Mouse (Mus musculus) midbrain, embryonic 14.5 days (tissue): ENCODE measurements around the gene Mblac2. TPM values are rescaled to one million over a fixed set of nuclear protein-coding genes. Genes with fewer than 3 reads are reported as not detected.

Source experiments
- ATAC-seq: fragments of 200-750 bp; cut with Nextera tagmentation; 2 replicates; pipeline ENCODE4 v1.8.0; 2017; ENCODE audit warnings: moderate number of reproducible peaks, moderate library complexity; ENCODE audit not compliant: low FRiP score, low TSS enrichment
- DNase-seq: peaks from one replicate; pipeline ENCODE4 v3.0.0-alpha.2; 2015
- H3K27ac ChIP-seq: fragments of 300-500 bp; sonication (generic); replicated peaks from 2 replicates; pipeline ENCODE4 v1.5.1; 2014; ENCODE audit warnings: mild to moderate bottlenecking, low read depth, low read length, moderate library complexity
- H3K27me3 ChIP-seq: fragments of 300-500 bp; sonication (generic); 2 replicates; pipeline ENCODE4 v1.6.1; 2014; ENCODE audit warnings: low read length, control low read depth, mixed read lengths; ENCODE audit not compliant: control insufficient read depth, insufficient read depth
- H3K36me3 ChIP-seq: fragments of 300-500 bp; sonication (generic); 2 replicates; pipeline ENCODE4 v1.6.1; 2014; ENCODE audit warnings: low read length, control low read depth; ENCODE audit not compliant: control insufficient read depth, insufficient read depth
- H3K4me1 ChIP-seq: fragments of 300-500 bp; sonication (generic); 2 replicates; pipeline ENCODE4 v1.6.1; 2014; ENCODE audit warnings: mild to moderate bottlenecking, antibody characterized with exemption, low read length, control low read depth; ENCODE audit not compliant: control insufficient read depth, insufficient read depth
- H3K4me2 ChIP-seq: fragments of 300-500 bp; sonication (generic); 2 replicates; pipeline ENCODE4 v1.6.1; 2014; ENCODE audit warnings: mild to moderate bottlenecking, low read length, moderate library complexity
- H3K4me3 ChIP-seq: fragments of 300-500 bp; sonication (generic); replicated peaks from 2 replicates; pipeline ENCODE4 v1.5.1; 2014; ENCODE audit warnings: low read depth, low read length
- H3K9ac ChIP-seq: fragments of 300-500 bp; sonication (generic); replicated peaks from 2 replicates; pipeline ENCODE4 v1.6.1; 2014; ENCODE audit warnings: mild to moderate bottlenecking, low read length, moderate library complexity
- H3K9me3 ChIP-seq: fragments of 300-500 bp; sonication (generic); 2 replicates; pipeline ENCODE4 v1.6.1; 2016; ENCODE audit warnings: low read length, control low read depth, mixed read lengths; ENCODE audit not compliant: control insufficient read depth
- WGBS: fragments of 180-500 bp; shearing (Covaris S2); extraction: QIAGEN DNeasy Blood & Tissue Kit; methylation state at CpG from one replicate; pipeline ENCODE4 v1.1.7; 2014; 5-methylcytosine and 5-hydroxymethylcytosine counted together
- polyA plus RNA-seq: library from polyadenylated mRNA; unstranded; fragments of >200 nt; fragmentation: Nextera tagmentation; extraction: Ambion mirVana; gene quantifications from 2 replicates; pipeline ENCODE4 v1.2.1, GENCODE M21; 2014

Mblac2 gene
- polyA plus RNA-seq, 1 experiment from 2014 or later: 34.1 TPM

GRCm38 (mm10) chr13:81689587-81689986 is 21.6 kb upstream of the Mblac2 start:
- WGBS: 95% methylated on average over 3 of the region's 3 CpGs
- H3K4me3 ChIP-seq: no peak overlapping the region
- no peaks in the 10 kb centered on the region for H3K9me3 ChIP-seq
- ATAC-seq (no peak; the same call in 1 of the 2 replicates), DNase-seq (no peak)
- no peaks in the 10 kb centered on the region for H3K4me1 ChIP-seq
- H3K27me3 ChIP-seq: no peaks in the 10 kb centered on the region
- no peak overlapping the region for H3K4me2 ChIP-seq
- H3K36me3 ChIP-seq: no peaks in the 10 kb centered on the region
- no peak overlapping the region for H3K27ac ChIP-seq
- no peak overlapping the region for H3K9ac ChIP-seq

DNA sequence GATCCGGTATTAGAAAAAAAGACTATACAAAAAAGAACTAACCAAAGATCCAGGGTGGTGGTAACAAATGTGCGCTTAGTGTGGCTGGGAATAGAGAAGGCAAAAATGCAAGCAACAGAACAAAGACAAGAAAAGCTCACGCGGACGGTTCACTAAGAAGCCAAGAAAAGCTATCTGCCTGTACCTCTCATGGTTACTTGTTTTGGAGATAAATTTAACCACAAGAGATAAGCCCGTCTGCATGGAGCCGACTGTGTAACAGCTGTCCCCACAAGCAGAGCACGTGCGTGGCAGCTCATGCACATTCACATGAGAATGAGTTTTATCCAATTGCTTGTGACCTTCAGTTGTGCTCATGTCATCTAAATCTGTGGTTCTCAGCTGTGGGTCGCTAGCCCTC is 20.7 kb upstream of the Mblac2 start:
- DNase-seq (no peak), ATAC-seq (no peak)
- H3K27me3 ChIP-seq: no peaks in the 10 kb centered on the region
- no peak overlapping the region for H3K4me2 ChIP-seq
- H3K9me3 ChIP-seq: no peaks in the 10 kb centered on the region
- H3K4me3 ChIP-seq: no peak overlapping the region
- no peak overlapping the region for H3K9ac ChIP-seq
- no peaks in the 10 kb centered on the region for H3K36me3 ChIP-seq
- no peak overlapping the region for H3K27ac ChIP-seq
- WGBS: 82% methylated on average over 10 of the region's 10 CpGs
- no peaks in the 10 kb centered on the region for H3K4me1 ChIP-seq

- ATAC-seq (peak; percentile 34), DNase-seq (peak; percentile 60)
- no peak overlapping the region for H3K9ac ChIP-seq
- WGBS: 48% methylated on average over 9 of the region's 9 CpGs
- H3K4me3 ChIP-seq: no peak overlapping the region
- H3K4me1 ChIP-seq: no peaks in the 10 kb centered on the region
- H3K4me2 ChIP-seq: no peak overlapping the region
- no peaks in the 10 kb centered on the region for H3K9me3 ChIP-seq
- H3K27ac ChIP-seq: no peak overlapping the region
- H3K27me3 ChIP-seq: no peaks in the 10 kb centered on the region
- no peaks in the 10 kb centered on the region for H3K36me3 ChIP-seq
Measured at GRCm38 (mm10) chr13:81691606-81692005, 19.5 kb upstream of the Mblac2 start.

GRCm38 (mm10) chr13:81694446-81694845 is 16.7 kb upstream of the Mblac2 start:
- Histone ChIP-seq H3K4me2 (no peak overlapping the region), H3K4me3 (no peak overlapping the region), H3K4me1 (no peaks in the 10 kb centered on the region), H3K9me3 (no peaks in the 10 kb centered on the region), H3K27ac (no peak overlapping the region), H3K27me3 (no peaks in the 10 kb centered on the region), H3K36me3 (no peaks in the 10 kb centered on the region), H3K9ac (no peak overlapping the region)
- ATAC-seq: no peak
- DNase-seq: no peak
- WGBS: 94% methylated on average over 12 of the region's 12 CpGs

DNA sequence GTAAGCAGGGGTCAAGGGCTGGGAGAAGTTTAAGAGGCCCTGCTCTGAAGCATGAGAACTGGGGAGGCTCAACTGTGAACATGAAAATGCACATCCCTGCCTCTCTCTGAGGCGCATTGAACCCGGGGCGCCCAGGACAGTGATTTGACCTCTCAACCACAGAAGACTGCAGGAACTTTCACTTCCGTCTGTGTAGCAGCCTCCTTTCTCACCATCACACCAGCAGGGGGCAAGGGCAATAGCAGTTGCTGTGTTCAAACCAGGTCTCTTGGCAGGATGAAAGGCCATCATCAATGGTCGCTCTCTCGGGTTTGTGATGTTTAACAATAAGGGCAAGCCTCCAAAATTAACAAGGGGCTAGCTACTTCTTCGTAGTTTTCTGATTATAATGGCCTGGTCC is 8.0 kb upstream of the Mblac2 start:
- Histone ChIP-seq H3K27me3 (no peaks in the 10 kb centered on the region), H3K9ac (no peak overlapping the region), H3K4me2 (no peak overlapping the region), H3K4me3 (no peak overlapping the region), H3K4me1 (no peaks in the 10 kb centered on the region), H3K27ac (no peak overlapping the region), H3K36me3 (no peaks in the 10 kb centered on the region), H3K9me3 (no peaks in the 10 kb centered on the region)
- no peak for DNase-seq
- no peak for ATAC-seq
- WGBS: 80% methylated on average over 7 of the region's 7 CpGs

DNA sequence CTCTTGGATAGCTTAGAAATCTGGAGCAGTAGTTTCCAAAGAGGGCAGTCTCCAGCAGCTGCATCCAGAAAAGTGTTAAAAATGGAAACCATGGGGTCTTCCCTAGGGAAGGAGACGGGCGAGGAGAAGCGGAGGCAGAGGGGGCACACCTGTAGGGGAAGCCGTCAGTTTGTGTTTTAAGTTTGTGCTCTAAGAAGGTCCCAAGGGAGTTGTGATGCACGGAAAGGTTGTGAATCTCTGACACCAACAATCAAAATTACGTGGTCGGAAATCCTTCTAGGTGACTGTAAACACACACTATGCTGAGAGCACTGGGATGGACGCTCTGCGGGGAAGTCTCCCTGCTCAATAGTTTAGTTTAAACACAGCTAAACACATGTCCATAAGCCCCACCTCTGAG is 7.5 kb upstream of the Mblac2 start:
- ATAC-seq: no peak

GRCm38 (mm10) chr13:81706311-81706710 is 4.8 kb upstream of the Mblac2 start:
- Histone ChIP-seq H3K9me3 (no peaks in the 10 kb centered on the region), H3K9ac (no peak overlapping the region), H3K4me1 (no peaks in the 10 kb centered on the region), H3K4me3 (no peak overlapping the region), H3K27ac (no peak overlapping the region), H3K36me3 (no peaks in the 10 kb centered on the region), H3K27me3 (no peaks in the 10 kb centered on the region), H3K4me2 (no peak overlapping the region)
- ATAC-seq (no peak), DNase-seq (no peak)
- WGBS: 98% methylated on average over 5 of the region's 5 CpGs

More for the DNA sequence above, 7.5 kb upstream of the Mblac2 start:
- no peak overlapping the region for H3K4me2 ChIP-seq
- no peak for DNase-seq
- no peaks in the 10 kb centered on the region for H3K36me3 ChIP-seq
- H3K27ac ChIP-seq: no peak overlapping the region
- no peak overlapping the region for H3K9ac ChIP-seq
- H3K27me3 ChIP-seq: no peaks in the 10 kb centered on the region
- WGBS: 83% methylated on average over 9 of the region's 9 CpGs
- H3K4me1 ChIP-seq: no peaks in the 10 kb centered on the region
- H3K9me3 ChIP-seq: no peaks in the 10 kb centered on the region
- H3K4me3 ChIP-seq: no peak overlapping the region

DNA sequence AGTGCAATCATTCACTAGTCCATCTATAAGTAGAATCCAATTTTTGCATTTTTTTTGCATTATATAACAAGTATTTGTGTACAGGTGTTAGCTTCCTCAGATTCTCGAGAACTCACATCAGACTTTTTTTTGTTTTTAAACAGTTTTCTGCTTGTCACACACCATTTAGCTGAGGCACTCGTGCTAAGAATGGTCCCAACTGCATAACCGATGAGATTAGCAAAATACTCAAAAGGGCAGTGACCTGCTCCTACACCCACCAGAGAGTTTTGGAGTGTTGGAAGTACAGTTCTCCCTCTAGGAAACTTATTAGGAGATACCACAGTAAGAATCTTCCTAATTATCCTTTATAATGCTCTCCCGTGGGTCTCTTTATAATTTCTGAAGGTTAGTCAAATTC is 1.3 kb upstream of the Mblac2 start:
- no peak overlapping the region for H3K9ac ChIP-seq
- H3K27ac ChIP-seq: no peak overlapping the region
- ATAC-seq: no peak
- no peaks in the 10 kb centered on the region for H3K36me3 ChIP-seq
- peak overlapping the region; percentile 86 for H3K4me3 ChIP-seq
- 13% methylated on average over 4 of the region's 4 CpGs for WGBS
- H3K9me3 ChIP-seq: no peaks in the 10 kb centered on the region
- H3K4me1 ChIP-seq: peaks cover 7% of the 10 kb centered on the region; the same call in 1 of the 2 replicates
- no peak for DNase-seq
- no peaks in the 10 kb centered on the region for H3K27me3 ChIP-seq
- peak overlapping the region; percentile 92 for H3K4me2 ChIP-seq

DNA sequence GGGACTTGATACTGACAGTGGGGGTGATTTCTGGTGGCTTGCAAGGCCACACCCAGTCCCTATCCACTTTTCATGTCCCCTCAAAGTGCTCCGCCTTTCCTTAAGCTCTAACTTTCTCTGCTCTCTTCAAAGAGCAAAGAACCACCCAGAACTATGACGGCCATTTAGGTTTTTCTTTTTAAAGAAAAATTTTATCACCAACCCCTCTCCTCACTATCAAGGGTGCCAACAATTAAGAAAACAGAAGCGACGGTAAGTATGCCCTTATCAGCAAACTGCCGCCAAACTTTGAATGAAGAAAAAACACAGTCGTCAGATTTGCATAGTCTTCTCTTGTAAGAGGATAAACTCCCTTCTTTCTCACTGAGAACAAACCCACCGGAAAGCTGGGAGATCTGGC is 875 bp upstream of the Mblac2 start:
- ATAC-seq (no peak), DNase-seq (no peak)
- H3K36me3 ChIP-seq: no peaks in the 10 kb centered on the region
- H3K27ac ChIP-seq: no peak overlapping the region
- no peaks in the 10 kb centered on the region for H3K27me3 ChIP-seq
- peak overlapping the region; percentile 86 for H3K4me3 ChIP-seq
- no peaks in the 10 kb centered on the region for H3K9me3 ChIP-seq
- H3K4me2 ChIP-seq: peak overlapping the region; percentile 92
- H3K9ac ChIP-seq: peak overlapping the region; percentile 74
- under 1% methylated on average over 7 of the region's 7 CpGs for WGBS
- H3K4me1 ChIP-seq: peaks cover 7% of the 10 kb centered on the region; the same call in 1 of the 2 replicates
